Mouse (Mus musculus) right cerebral cortex, postnatal 25 days (tissue): ENCODE measurements around the gene Gpn3.

Experiments
- DNase-seq: peaks from one replicate; pipeline ENCODE4 v3.0.0; 2022

Gene Gpn3

GRCm38 (mm10) chr5:122371591-122372191 lies at the start of gene Gpn3:
TSS of gene Gpn3 (plus strand) at chr5:122371876.
- DNase-seq, result no peak

DNA sequence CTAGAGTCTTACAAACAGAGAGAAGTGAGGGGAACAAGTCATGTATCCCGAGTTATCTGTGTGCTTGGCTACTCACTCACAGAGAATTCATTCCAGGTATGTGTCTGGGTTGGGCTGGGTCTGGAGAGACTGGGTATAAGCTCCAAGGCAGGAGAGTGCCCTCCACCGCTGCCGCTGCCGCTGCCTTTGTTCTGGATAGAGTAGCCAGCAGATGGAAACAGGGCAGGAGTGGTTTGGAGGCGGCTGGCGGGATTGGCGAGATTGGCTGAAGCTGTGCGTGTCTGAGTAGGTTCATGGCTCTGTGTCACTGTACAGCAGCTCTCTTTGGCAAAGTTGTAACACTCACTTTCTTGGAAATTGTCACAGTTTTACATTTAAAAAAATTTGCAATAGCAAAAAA lies 48.2 kb upstream of the Gpn3 start:
- no peak for DNase-seq

- peak; percentile 84 for DNase-seq
These were observed 46.9 kb upstream of the Gpn3 start for GRCm38 (mm10) chr5:122324608-122325431.

- DNase-seq, result no peak
These were observed 46.2 kb upstream of the Gpn3 start for GRCm38 (mm10) chr5:122325477-122325876.

- no peak for DNase-seq
These were observed 44.4 kb upstream of the Gpn3 start for GRCm38 (mm10) chr5:122327283-122327682.

DNA sequence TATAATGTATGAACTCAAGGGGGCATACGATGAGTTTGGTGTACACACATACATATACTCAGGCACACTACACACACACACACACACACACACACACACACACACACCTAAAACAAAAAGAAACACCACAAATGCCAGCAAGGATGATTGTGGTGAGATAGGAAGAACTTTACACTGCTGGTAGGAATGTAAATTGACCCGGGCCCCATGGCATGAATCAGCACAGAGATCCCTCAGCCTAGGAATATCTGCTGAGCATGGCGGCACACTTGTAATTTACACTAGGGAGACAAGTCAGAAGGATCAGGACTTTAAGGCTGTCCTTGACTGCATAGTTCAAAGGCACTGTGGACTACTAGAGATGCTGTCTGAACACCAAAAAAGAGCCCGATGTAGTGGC lies 41.4 kb upstream of the Gpn3 start:
- no peak for DNase-seq

GRCm38 (mm10) chr5:122334682-122335081 lies 37.0 kb upstream of the Gpn3 start:
- no peak for DNase-seq

DNA sequence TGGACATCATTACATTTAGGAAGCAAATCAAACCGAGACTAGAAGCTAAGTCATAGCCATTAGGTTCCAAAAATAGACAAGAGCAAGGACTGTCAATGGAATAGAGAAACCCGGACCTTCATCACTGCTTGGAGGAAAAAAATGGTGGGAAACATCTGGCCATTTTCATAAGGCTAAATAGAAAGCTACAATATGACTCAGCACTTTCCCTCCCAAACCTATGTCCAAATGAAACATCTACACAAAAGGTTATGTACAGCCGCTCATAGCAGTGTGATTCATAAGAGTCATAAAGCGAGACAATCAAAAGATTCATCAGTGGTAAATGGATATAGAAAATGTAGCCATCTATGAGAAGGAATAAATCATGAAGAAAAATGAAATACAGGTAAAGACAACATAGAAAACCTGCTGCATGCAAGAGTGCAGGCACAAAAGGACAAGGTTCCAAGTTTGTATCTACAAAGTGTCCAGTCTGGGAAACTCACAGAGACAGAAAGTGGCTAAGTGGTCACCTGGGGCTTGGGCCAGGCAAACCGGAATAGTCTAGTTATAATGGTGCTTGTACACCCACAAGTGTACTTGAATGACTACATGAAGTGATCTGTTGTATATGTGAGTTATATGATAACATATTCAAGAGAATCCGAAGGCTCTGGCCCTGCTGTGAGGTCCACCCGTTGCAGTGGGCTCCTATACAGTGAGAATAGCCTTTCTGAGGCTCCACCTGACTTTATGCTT lies 35.0 kb upstream of the Gpn3 start:
- DNase-seq, result no peak

- DNase-seq, result no peak
These were observed 28.8 kb upstream of the Gpn3 start for GRCm38 (mm10) chr5:122342874-122343273.

- no peak for DNase-seq
These were observed 27.9 kb upstream of the Gpn3 start for GRCm38 (mm10) chr5:122343768-122344167.

GRCm38 (mm10) chr5:122344260-122344659 lies 27.4 kb upstream of the Gpn3 start:
- DNase-seq, result peak; percentile 60

DNA sequence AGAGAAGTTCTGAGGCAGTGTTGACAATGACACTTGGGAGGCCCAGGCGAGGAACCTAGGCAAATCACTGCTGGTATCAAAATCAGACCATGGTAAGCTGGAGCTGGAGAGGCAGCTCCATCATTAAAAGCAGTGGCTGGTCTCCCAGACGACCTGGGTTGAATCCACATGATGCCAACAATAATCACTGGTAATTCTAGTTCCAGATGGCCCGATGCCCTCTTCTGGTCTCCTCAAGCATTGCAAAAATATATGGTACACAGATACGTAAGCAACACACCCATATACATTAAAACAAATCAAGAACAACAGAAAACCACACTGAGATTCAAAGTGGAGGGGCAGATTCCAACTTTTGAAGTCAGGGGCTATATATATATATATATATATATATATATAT lies 25.9 kb upstream of the Gpn3 start:
- no peak for DNase-seq

GRCm38 (mm10) chr5:122353807-122354491 lies 17.7 kb upstream of the Gpn3 start, which contains the start of the genes Rad9b and Vps29:
TSS of gene Rad9b (minus strand) at chr5:122354233.
TSS of gene Vps29 (plus strand) at chr5:122354369.
- DNase-seq, result peak; percentile 98

- DNase-seq, result no peak
These were observed 17.1 kb upstream of the Gpn3 start for GRCm38 (mm10) chr5:122354492-122355067.

DNA sequence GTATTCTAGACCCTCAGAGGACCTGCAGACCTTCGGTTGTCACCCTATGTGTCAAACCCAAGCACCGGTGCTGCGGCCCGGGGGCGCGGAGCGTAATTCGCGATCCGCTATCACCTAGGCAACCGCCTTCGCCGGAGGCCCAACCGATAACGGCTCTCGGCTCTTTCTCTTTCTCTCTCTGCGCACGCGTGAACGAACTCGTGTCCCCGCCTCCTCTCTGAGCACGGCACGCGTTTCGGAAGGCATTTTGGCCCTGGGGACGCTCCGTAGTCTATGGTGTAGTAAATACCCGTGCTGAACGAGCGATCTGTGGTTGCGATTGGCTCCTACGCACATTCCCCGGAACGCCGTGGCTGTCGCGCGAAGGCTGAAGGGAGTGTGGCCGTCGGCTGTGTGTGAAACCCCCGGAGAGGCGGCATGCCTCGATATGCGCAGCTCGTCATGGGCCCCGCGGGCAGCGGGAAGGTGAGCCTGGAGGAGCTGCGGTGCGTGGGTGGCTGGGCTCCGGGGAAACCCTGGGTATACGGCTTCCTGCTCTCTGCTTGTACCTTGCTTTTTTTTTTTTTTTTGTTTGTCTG lies 605 bp downstream of the Gpn3 start, which contains the start of gene Fam216a:
Fam216a (minus strand) TSS at position 173 of the 578 bp plus-strand sequence.
- DNase-seq, result peak; percentile 100

DNA sequence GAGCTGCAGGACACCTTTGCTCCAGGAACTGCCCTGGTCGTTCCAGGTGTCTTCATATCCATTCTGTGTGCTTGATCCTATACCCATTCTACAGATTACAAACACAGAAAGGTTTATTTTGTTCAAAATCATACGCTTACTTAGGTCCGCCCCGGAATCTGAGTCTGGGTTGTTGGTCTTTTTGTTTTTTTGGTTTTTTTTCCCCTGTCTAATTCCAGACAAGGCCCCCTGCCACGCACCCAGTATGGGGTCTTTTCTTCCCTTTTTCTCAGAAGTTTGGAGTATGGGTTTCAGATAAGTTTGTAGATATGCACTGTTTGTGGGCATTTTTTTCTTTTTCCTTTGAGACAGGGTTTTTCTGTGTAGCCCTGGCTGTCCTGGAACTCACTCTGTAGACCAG lies 1.2 kb downstream of the Gpn3 start:
- DNase-seq, result no peak

- no peak for DNase-seq
These were observed 5.6 kb downstream of the Gpn3 start for GRCm38 (mm10) chr5:122377101-122377833.

GRCm38 (mm10) chr5:122378171-122378570 lies 6.5 kb downstream of the Gpn3 start:
- DNase-seq, result no peak

- DNase-seq, result peak; percentile 70
These were observed 7.9 kb downstream of the Gpn3 start for GRCm38 (mm10) chr5:122379374-122380155.

- no peak for DNase-seq
These were observed 18.3 kb downstream of the Gpn3 start for GRCm38 (mm10) chr5:122390006-122390405.

- no peak for DNase-seq
These were observed 19.0 kb downstream of the Gpn3 start for GRCm38 (mm10) chr5:122390671-122391070.
